8 mouse cellular contexts compared by ENCODE assay signal in genomic region chr17:73572440-73572839, GRCm38 (mm10).
DNase-seq lines count a peak whose midpoint lies in the region; ATAC-seq and TF ChIP-seq lines count a peak whose summit lies in the region.

No protein-coding gene starts in this region.

- H3K27ac ChIP-seq in neural tube, embryonic 11.5 days (ENCODE audit: low read depth, low read length), result no peak overlapping the region
- no peak overlapping the region for H3K27ac ChIP-seq in neural tube, embryonic 15.5 days (replicated peaks)
- no peak overlapping the region for H3K27ac ChIP-seq in kidney, adult 2 months (ENCODE audit: insufficient read depth, low read depth, low read length)
- H3K27ac ChIP-seq in limb, embryonic 11.5 days (replicated peaks; ENCODE audit: low read depth, low read length), result no peak overlapping the region
- H3K27ac ChIP-seq in spleen, adult 2 months (ENCODE audit: insufficient read depth, low read length), result no peak overlapping the region
- H3K27ac ChIP-seq in forebrain, embryonic 10.5 days, result no peak overlapping the region

- H3K27me3 ChIP-seq in neural tube, embryonic 11.5 days (ENCODE audit: control insufficient read depth, insufficient read depth, low read length), result no peaks in the 10 kb centered on the region
- no peaks in the 10 kb centered on the region for H3K27me3 ChIP-seq in neural tube, embryonic 15.5 days (replicated peaks)
- no peaks in the 10 kb centered on the region for H3K27me3 ChIP-seq in kidney, adult 2 months (replicated peaks; ENCODE audit: control insufficient read depth, insufficient read depth, low read length)
- no peaks in the 10 kb centered on the region for H3K27me3 ChIP-seq in limb, embryonic 11.5 days (ENCODE audit: control insufficient read depth, insufficient read depth, low read length)
- no peaks in the 10 kb centered on the region for H3K27me3 ChIP-seq in spleen, adult 2 months (ENCODE audit: control insufficient read depth, insufficient read depth, low read length)
- no peaks in the 10 kb centered on the region for H3K27me3 ChIP-seq in forebrain, embryonic 10.5 days (ENCODE audit: poor library complexity, severe bottlenecking)

- no peaks in the 10 kb centered on the region for H3K4me1 ChIP-seq in neural tube, embryonic 11.5 days (ENCODE audit: control insufficient read depth, insufficient read depth, low read length)
- peaks cover 13% of the 10 kb centered on the region; the same call in 1 of the 2 replicates for H3K4me1 ChIP-seq in neural tube, embryonic 15.5 days
- H3K4me1 ChIP-seq in kidney, adult 2 months (ENCODE audit: control insufficient read depth, insufficient read depth, low read length), result peaks cover 4% of the 10 kb centered on the region; the same call in 1 of the 2 replicates
- no peaks in the 10 kb centered on the region for H3K4me1 ChIP-seq in limb, embryonic 11.5 days (ENCODE audit: control insufficient read depth, insufficient read depth, low read length)
- H3K4me1 ChIP-seq in spleen, adult 2 months (ENCODE audit: control insufficient read depth, insufficient read depth, insufficient read length), result no peaks in the 10 kb centered on the region
- peaks cover 24% of the 10 kb centered on the region for H3K4me1 ChIP-seq in forebrain, embryonic 10.5 days

- no peak overlapping the region for H3K9ac ChIP-seq in neural tube, embryonic 11.5 days (ENCODE audit: low read length)
- H3K9ac ChIP-seq in neural tube, embryonic 15.5 days (replicated peaks), result no peak overlapping the region
- H3K9ac ChIP-seq in limb, embryonic 11.5 days (ENCODE audit: low read length), result no peak overlapping the region

- TF ChIP-seq POLR2A in kidney, adult 2 months (IDR thresholded peaks at IDR 0.05; ENCODE audit: low read depth, low read length), result no peak
- no peak for TF ChIP-seq POLR2A in spleen, adult 2 months (IDR thresholded peaks at IDR 0.05; ENCODE audit: low read depth, low read length)

- no peak overlapping the region for H3K4me3 ChIP-seq in neural tube, embryonic 11.5 days (ENCODE audit: low read depth, low read length)
- H3K4me3 ChIP-seq in neural tube, embryonic 15.5 days (replicated peaks), result no peak overlapping the region
- no peak overlapping the region for H3K4me3 ChIP-seq in kidney, adult 2 months (ENCODE audit: insufficient read depth, low read depth, low read length)
- no peak overlapping the region for H3K4me3 ChIP-seq in limb, embryonic 11.5 days (ENCODE audit: low read depth, low read length)
- H3K4me3 ChIP-seq in spleen, adult 2 months (ENCODE audit: extremely low read depth, insufficient read depth, insufficient read length), result no peak overlapping the region
- H3K4me3 ChIP-seq in forebrain, embryonic 10.5 days, result no peak overlapping the region

- peak; percentile 68 for TF ChIP-seq CTCF in kidney, adult 2 months (conservative IDR thresholded peaks at IDR 0.05; ENCODE audit: insufficient read depth, insufficient read length, low read depth, low read length)
- peak; percentile 47; the same call in 1 of the 2 replicates for TF ChIP-seq CTCF in spleen, adult 2 months (IDR thresholded peaks at IDR 0.05; ENCODE audit: extremely low read depth, insufficient read depth, insufficient read length, insufficient replicate concordance)

- WGBS in neural tube, embryonic 11.5 days, result 85% methylated on average over 5 of the region's 5 CpGs
- WGBS in neural tube, embryonic 15.5 days, result 88% methylated on average over 5 of the region's 5 CpGs
- 74% methylated on average over 5 of the region's 5 CpGs for WGBS in kidney, adult 2 months
- WGBS in limb, embryonic 11.5 days, result 79% methylated on average over 5 of the region's 5 CpGs
- WGBS in spleen, adult 2 months, result 74% methylated on average over 5 of the region's 5 CpGs
- WGBS in forebrain, embryonic 10.5 days, result 75% methylated on average over 5 of the region's 5 CpGs

- no peak overlapping the region for H3K4me2 ChIP-seq in neural tube, embryonic 11.5 days (ENCODE audit: low read depth)
- no peak overlapping the region for H3K4me2 ChIP-seq in neural tube, embryonic 15.5 days
- no peak overlapping the region for H3K4me2 ChIP-seq in limb, embryonic 11.5 days (ENCODE audit: low read depth, severe bottlenecking)

- no peaks in the 10 kb centered on the region for H3K36me3 ChIP-seq in neural tube, embryonic 11.5 days (ENCODE audit: control insufficient read depth, insufficient read depth, low read length)
- H3K36me3 ChIP-seq in neural tube, embryonic 15.5 days, result peaks cover 2% of the 10 kb centered on the region; the same call in 1 of the 2 replicates
- no peaks in the 10 kb centered on the region for H3K36me3 ChIP-seq in kidney, adult 2 months (ENCODE audit: control insufficient read depth, insufficient read depth, low read length)
- H3K36me3 ChIP-seq in limb, embryonic 11.5 days (ENCODE audit: control insufficient read depth, insufficient read depth, low read length), result no peaks in the 10 kb centered on the region
- H3K36me3 ChIP-seq in spleen, adult 2 months (ENCODE audit: control insufficient read depth, insufficient read depth, low read length), result no peaks in the 10 kb centered on the region
- no peaks in the 10 kb centered on the region for H3K36me3 ChIP-seq in forebrain, embryonic 10.5 days (replicated peaks)

- ATAC-seq in neural tube, embryonic 11.5 days (ENCODE audit: insufficient read depth, low FRiP score, low TSS enrichment), result no peak
- no peak for ATAC-seq in neural tube, embryonic 15.5 days (ENCODE audit: low FRiP score)
- no peak for ATAC-seq in limb, embryonic 11.5 days (ENCODE audit: insufficient number of reproducible peaks, low FRiP score, low TSS enrichment, low read depth)

- peak; percentile 41 for DNase-seq in neural tube, embryonic 11.5 days (ENCODE audit: low spot score)
- DNase-seq in adipocyte (ENCODE audit: low spot score), result peak; percentile 21
- DNase-seq in cerebellum, postnatal 25 days, result peak; percentile 47 to 65
- DNase-seq in kidney, adult 2 months, result peak; percentile 80
- DNase-seq in limb, embryonic 11.5 days (ENCODE audit: low spot score), result peak; percentile 65
- DNase-seq in spleen, adult 2 months (ENCODE audit: low read depth in 1 of 2, low spot score in 2 of 2), result peak; percentile 14 to 57
- no peak for DNase-seq in forebrain, embryonic 10.5 days (ENCODE audit: extremely low spot score, low spot score)

- H3K9me3 ChIP-seq in neural tube, embryonic 11.5 days (ENCODE audit: control insufficient read depth, low read length), result no peaks in the 10 kb centered on the region
- H3K9me3 ChIP-seq in neural tube, embryonic 15.5 days (replicated peaks), result no peaks in the 10 kb centered on the region
- H3K9me3 ChIP-seq in limb, embryonic 11.5 days (ENCODE audit: control insufficient read depth, low read length), result no peaks in the 10 kb centered on the region
- no peaks in the 10 kb centered on the region for H3K9me3 ChIP-seq in forebrain, embryonic 10.5 days
